Mouse (Mus musculus) ES-E14 (cell line): ENCODE results near the gene Efr3b. TPM values are rescaled to one million over a fixed set of nuclear protein-coding genes. Genes with fewer than 3 reads are reported as not detected.

ENCODE experiments used
- DNase-seq: peaks from one replicate; pipeline ENCODE4 v3.0.0-alpha.2; 2013; ENCODE audit warnings: low read depth, low spot score
- H3K27ac ChIP-seq: 2 replicates; pipeline ENCODE4 v1.5.1; 2012; ENCODE audit warnings: low read depth, mild to moderate bottlenecking, low read length, moderate library complexity, mixed read lengths; ENCODE audit not compliant: poor library complexity, insufficient read depth, severe bottlenecking
- H3K36me3 ChIP-seq: 2 replicates; pipeline ENCODE4 v1.6.1; 2012; ENCODE audit warnings: mild to moderate bottlenecking, low read length, moderate library complexity, mixed read lengths; ENCODE audit not compliant: control insufficient read depth, poor library complexity, insufficient read depth, severe bottlenecking
- H3K4me1 ChIP-seq, 2 experiments: fragments of 150-350 bp in 1 of 2; sonication (generic) in 1 of 2; 2 replicates each; pipeline ENCODE4 v1.6.1; 2012; ENCODE audit warnings: low read length in 2 of 2, mild to moderate bottlenecking in 1 of 2, mixed read lengths in 1 of 2; ENCODE audit not compliant: control insufficient read depth in 2 of 2, insufficient read depth in 2 of 2, poor library complexity in 1 of 2
- H3K4me3 ChIP-seq, 2 experiments: fragments of 150-350 bp in 1 of 2; sonication (generic) in 1 of 2; 2 replicates each; pipeline ENCODE4 v1.5.1; 2012; ENCODE audit warnings: low read length in 2 of 2, low read depth in 1 of 2, mild to moderate bottlenecking in 1 of 2, mixed read lengths in 1 of 2; ENCODE audit not compliant: insufficient read depth in 1 of 2, poor library complexity in 1 of 2, severe bottlenecking in 1 of 2
- H3K9ac ChIP-seq: 2 replicates; pipeline ENCODE4 v1.6.1; 2012; ENCODE audit warnings: low read depth, mild to moderate bottlenecking, low read length, mixed read lengths; ENCODE audit not compliant: poor library complexity, insufficient read depth, severe bottlenecking
- H3K9me3 ChIP-seq: fragments of 150-350 bp; sonication (generic); 2 replicates; pipeline ENCODE4 v1.6.1; 2012; ENCODE audit warnings: low read depth, mild to moderate bottlenecking, low read length; ENCODE audit not compliant: control insufficient read depth, insufficient read depth
- CHD2 ChIP-seq: IDR thresholded peaks from 2 replicates; pipeline ENCODE4 v1.6.1; 2014; ENCODE audit warnings: mild to moderate bottlenecking, low read depth, low read length, inconsistent platforms
- HCFC1 ChIP-seq: IDR thresholded peaks from 2 replicates; pipeline ENCODE4 v1.6.1; 2012; ENCODE audit warnings: low read length, inconsistent platforms, borderline replicate concordance; ENCODE audit not compliant: insufficient read depth
- MAFK ChIP-seq: IDR thresholded peaks from 2 replicates; pipeline ENCODE4 v1.6.1; 2014; ENCODE audit warnings: mild to moderate bottlenecking, low read depth, low read length, inconsistent platforms; ENCODE audit not compliant: insufficient read depth
- ZC3H11A ChIP-seq: IDR thresholded peaks from 2 replicates; pipeline ENCODE4 v1.6.1; 2012; ENCODE audit warnings: low read depth, mild to moderate bottlenecking, inconsistent platforms, low read length, borderline replicate concordance
- ZNF384 ChIP-seq: IDR thresholded peaks from 2 replicates; pipeline ENCODE4 v1.6.1; 2012; ENCODE audit warnings: low read depth, low read length, inconsistent platforms
- in situ Hi-C, 2 experiments: fragments of 600-800 bp; cut with MboI; formaldehyde crosslinking; loops; one replicate each; pipeline ENCODE4 v1.15.1; 2025; ENCODE audit warnings: low sequenced_read_pairs in 2 of 2, inconsistent platforms in 1 of 2; ENCODE audit not compliant: unreplicated experiment in 2 of 2
- total RNA-seq: library from RNA; depleted of rRNA; stranded (reverse); fragments of 300-350 nt; gene quantifications from 2 replicates; pipeline ENCODE4 v1.2.3, GENCODE M21; 2012

Efr3b gene
- total RNA-seq, 1 experiment: 5.1 TPM

GRCm38 (mm10) chr12:4008731-4009130 is 30.0 kb downstream of the Efr3b start:
- H3K4me1 ChIP-seq: peaks cover 5 to 8% of the 10 kb centered on the region in 2 experiments; a peak in 2 of 4 replicates
- no peak for DNase-seq
- H3K36me3 ChIP-seq: no peaks in the 10 kb centered on the region
- H3K4me3 ChIP-seq: peak overlapping the region; percentile 12 to 32; a peak in 2 of 4 replicates
- no peak overlapping the region for H3K27ac ChIP-seq
- no peak for TF ChIP-seq ZNF384
- H3K9me3 ChIP-seq: no peaks in the 10 kb centered on the region
- in situ Hi-C loops: no loop called here
- H3K9ac ChIP-seq: no peak overlapping the region

DNA sequence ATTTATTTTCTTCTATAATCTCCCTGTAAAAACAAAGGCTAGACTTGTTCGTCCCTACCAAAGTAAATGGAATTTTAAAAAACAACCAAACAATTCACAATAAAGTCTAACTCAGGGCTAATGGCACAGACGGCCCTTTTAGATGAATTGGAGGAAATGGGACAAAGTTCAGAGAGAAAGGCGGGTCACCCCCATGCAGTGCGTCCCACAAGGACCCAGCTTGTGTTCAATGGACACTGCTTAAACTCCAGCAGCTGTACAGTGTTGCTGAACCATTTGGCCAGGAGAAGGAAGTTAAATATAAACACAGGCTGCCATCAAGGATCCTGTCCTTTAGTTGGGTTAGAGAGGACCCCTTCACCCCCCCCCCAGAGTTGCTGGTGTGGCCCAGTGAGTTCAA is 30.9 kb downstream of the Efr3b start:
- Histone ChIP-seq H3K9ac (no peak overlapping the region), H3K4me3 (no peak overlapping the region), H3K27ac (no peak overlapping the region), H3K36me3 (no peaks in the 10 kb centered on the region), H3K4me1 (peaks cover 5 to 8% of the 10 kb centered on the region in 2 experiments; a peak in 2 of 4 replicates), H3K9me3 (no peaks in the 10 kb centered on the region)
- in situ Hi-C loops: no loop called here
- DNase-seq: no peak
- TF ChIP-seq HCFC1 (no peak), MAFK (no peak)

- in situ Hi-C loops: no loop called here
- H3K36me3 ChIP-seq: no peaks in the 10 kb centered on the region
- TF ChIP-seq HCFC1 (no peak), MAFK (no peak), ZC3H11A (no peak), ZNF384 (no peak), CHD2 (no peak)
- H3K9me3 ChIP-seq: no peaks in the 10 kb centered on the region
- no peak overlapping the region for H3K9ac ChIP-seq
- no peak overlapping the region for H3K4me3 ChIP-seq
- no peak for DNase-seq
- H3K27ac ChIP-seq: no peak overlapping the region
- H3K4me1 ChIP-seq: peaks cover 5 to 8% of the 10 kb centered on the region in 2 experiments; a peak in 2 of 4 replicates
These were observed 31.5 kb downstream of the Efr3b start for GRCm38 (mm10) chr12:4007181-4007580.

DNA sequence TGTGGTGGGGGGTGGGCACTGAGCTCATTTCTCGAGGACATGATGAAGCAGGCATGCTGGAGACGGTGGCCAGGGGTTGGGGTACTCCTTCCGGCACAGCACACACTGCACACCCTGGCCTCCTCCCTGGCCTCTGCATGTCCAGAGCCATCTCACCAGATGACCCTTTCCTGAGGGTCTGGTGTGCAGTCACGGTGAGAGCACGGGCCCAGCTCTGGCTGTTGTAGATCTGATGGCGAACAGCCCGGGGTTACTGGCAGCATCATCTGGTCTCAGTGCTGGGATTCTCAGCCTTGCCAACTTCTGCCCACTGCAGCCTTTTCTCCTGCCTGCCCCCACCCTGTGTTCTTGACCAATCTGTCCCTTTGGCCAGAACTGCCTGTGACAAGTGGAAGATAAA is 32.6 kb downstream of the Efr3b start:
- H3K4me1 ChIP-seq: peaks cover 5 to 8% of the 10 kb centered on the region in 2 experiments; a peak in 2 of 4 replicates
- DNase-seq: no peak
- H3K9ac ChIP-seq: no peak overlapping the region
- TF ChIP-seq ZC3H11A: no peak
- TF ChIP-seq ZNF384: no peak
- no peak for TF ChIP-seq MAFK
- TF ChIP-seq CHD2: no peak
- TF ChIP-seq HCFC1: no peak
- H3K36me3 ChIP-seq: no peaks in the 10 kb centered on the region
- H3K9me3 ChIP-seq: no peaks in the 10 kb centered on the region
- in situ Hi-C loops: no loop called here
- no peak overlapping the region for H3K27ac ChIP-seq
- no peak overlapping the region for H3K4me3 ChIP-seq

- Histone ChIP-seq H3K4me1 (peaks cover 5 to 8% of the 10 kb centered on the region in 2 experiments; a peak in 2 of 4 replicates), H3K9ac (no peak overlapping the region), H3K9me3 (no peaks in the 10 kb centered on the region), H3K4me3 (no peak overlapping the region), H3K27ac (no peak overlapping the region), H3K36me3 (no peaks in the 10 kb centered on the region)
- in situ Hi-C loops: no loop called here
- no peak for TF ChIP-seq HCFC1
- no peak for TF ChIP-seq ZNF384
- no peak for TF ChIP-seq ZC3H11A
- no peak for TF ChIP-seq MAFK
- TF ChIP-seq CHD2: no peak
- DNase-seq: no peak
These were observed 34.1 kb downstream of the Efr3b start for GRCm38 (mm10) chr12:4004648-4005047.
